Mouse (Mus musculus) liver, postnatal 0 days (tissue): ENCODE results near the gene C1qc.

Experiments
- CTCF ChIP-seq: sonication (generic); IDR thresholded peaks from 2 replicates; pipeline ENCODE4 v1.5.1; 2016; ENCODE audit warnings: antibody characterized with exemption, low read depth
- EP300 ChIP-seq: IDR thresholded peaks from 2 replicates; pipeline ENCODE4 v1.6.1; 2016; ENCODE audit warnings: antibody characterized with exemption, low read depth, mild to moderate bottlenecking

DNA sequence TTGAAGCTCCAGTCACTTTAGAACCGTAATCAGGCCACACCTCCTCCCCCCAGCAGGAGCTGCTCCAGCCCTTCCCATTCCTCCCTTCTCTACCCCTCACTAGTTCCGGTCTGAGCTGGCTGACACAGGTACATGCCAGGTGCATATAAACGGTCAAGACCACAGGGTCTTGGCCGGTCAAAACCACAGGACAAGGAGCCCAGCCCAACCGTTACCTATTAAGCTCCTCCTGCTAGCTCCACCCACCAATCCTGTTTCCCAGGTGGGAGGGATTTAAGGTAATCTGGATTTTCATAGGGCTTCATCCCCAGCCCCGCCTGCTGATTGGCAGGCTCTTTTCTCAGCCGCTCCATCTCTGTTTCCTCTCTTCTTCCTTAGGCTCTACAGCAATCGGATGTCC is 14.7 kb downstream of the C1qc start:
- TF ChIP-seq CTCF (no peak), EP300 (no peak)
